Mouse (Mus musculus) telencephalon, adult 2 months (tissue): ENCODE data around the gene Cdcp1.
A peak's percentile ranks its signal among the peaks of the same experiment; 100 is the strongest.

Experiments used
- DNase-seq: peaks from one replicate; pipeline ENCODE4 v3.0.0-alpha.2; 2011; ENCODE audit warnings: low read depth, low spot score

The Cdcp1 gene

GRCm38 (mm10) chr9:123213371-123213770 lies 2.5 kb downstream of the Cdcp1 start:
- DNase-seq = no peak

- no peak for DNase-seq
Observed at GRCm38 (mm10) chr9:123207895-123208294, 7.9 kb downstream of the Cdcp1 start.

- DNase-seq = no peak
Observed at GRCm38 (mm10) chr9:123206948-123207347, 8.9 kb downstream of the Cdcp1 start.

GRCm38 (mm10) chr9:123206526-123206925 lies 9.3 kb downstream of the Cdcp1 start:
- DNase-seq = no peak

GRCm38 (mm10) chr9:123200116-123200515 lies 15.7 kb downstream of the Cdcp1 start:
- no peak for DNase-seq

GRCm38 (mm10) chr9:123188271-123188670 lies 27.6 kb downstream of the Cdcp1 start:
- DNase-seq = no peak

GRCm38 (mm10) chr9:123187589-123187988 lies 28.2 kb downstream of the Cdcp1 start:
- DNase-seq = no peak

- no peak for DNase-seq
Observed at GRCm38 (mm10) chr9:123186151-123186550, 29.7 kb downstream of the Cdcp1 start.

GRCm38 (mm10) chr9:123185546-123185945 lies 30.3 kb downstream of the Cdcp1 start:
- no peak for DNase-seq

- no peak for DNase-seq
Observed at GRCm38 (mm10) chr9:123183226-123183625, 32.6 kb downstream of the Cdcp1 start.

GRCm38 (mm10) chr9:123180003-123180402 lies 35.8 kb downstream of the Cdcp1 start:
- no peak for DNase-seq

GRCm38 (mm10) chr9:123177380-123178048 lies 38.3 kb downstream of the Cdcp1 start:
- no peak for DNase-seq

GRCm38 (mm10) chr9:123174356-123174755 lies 41.5 kb downstream of the Cdcp1 start:
- no peak for DNase-seq

- DNase-seq = no peak
Observed at GRCm38 (mm10) chr9:123173760-123174159, 42.1 kb downstream of the Cdcp1 start.

GRCm38 (mm10) chr9:123165781-123166443 lies 49.9 kb downstream of the Cdcp1 start:
- DNase-seq = no peak

- DNase-seq = no peak
Observed at GRCm38 (mm10) chr9:123162985-123163694, 52.7 kb downstream of the Cdcp1 start.

- no peak for DNase-seq
Observed at GRCm38 (mm10) chr9:123161792-123162191, 54.0 kb downstream of the Cdcp1 start.

- DNase-seq = peak; percentile 31
Observed at GRCm38 (mm10) chr9:123159330-123159729, 56.5 kb downstream of the Cdcp1 start.

GRCm38 (mm10) chr9:123158125-123158836 lies 57.6 kb downstream of the Cdcp1 start:
- DNase-seq = peak; percentile 36

- no peak for DNase-seq
Observed at GRCm38 (mm10) chr9:123157699-123158098, 58.1 kb downstream of the Cdcp1 start.

- no peak for DNase-seq
Observed at GRCm38 (mm10) chr9:123156910-123157361, 58.9 kb downstream of the Cdcp1 start.

- no peak for DNase-seq
Observed at GRCm38 (mm10) chr9:123153121-123153520, 62.7 kb downstream of the Cdcp1 start.
